Mouse (Mus musculus) small intestine, adult 2 months (tissue): ENCODE results near the gene Slc9a3r2.

Source experiments
- CTCF ChIP-seq: fragments of 200-500 bp; IDR thresholded peaks from 2 replicates; pipeline ENCODE4 v1.5.1; 2012; ENCODE audit warnings: low read depth, mild to moderate bottlenecking, control low read depth, inconsistent platforms, low read length, moderate library complexity, mixed read lengths; ENCODE audit not compliant: insufficient replicate concordance, insufficient read length; ENCODE audit errors: extremely low read depth
- POLR2A ChIP-seq: fragments of 200-500 bp; IDR thresholded peaks from 2 replicates; pipeline ENCODE4 v1.6.1; 2012; ENCODE audit warnings: low read depth, mild to moderate bottlenecking, control low read depth, inconsistent platforms, low read length, moderate library complexity

DNA sequence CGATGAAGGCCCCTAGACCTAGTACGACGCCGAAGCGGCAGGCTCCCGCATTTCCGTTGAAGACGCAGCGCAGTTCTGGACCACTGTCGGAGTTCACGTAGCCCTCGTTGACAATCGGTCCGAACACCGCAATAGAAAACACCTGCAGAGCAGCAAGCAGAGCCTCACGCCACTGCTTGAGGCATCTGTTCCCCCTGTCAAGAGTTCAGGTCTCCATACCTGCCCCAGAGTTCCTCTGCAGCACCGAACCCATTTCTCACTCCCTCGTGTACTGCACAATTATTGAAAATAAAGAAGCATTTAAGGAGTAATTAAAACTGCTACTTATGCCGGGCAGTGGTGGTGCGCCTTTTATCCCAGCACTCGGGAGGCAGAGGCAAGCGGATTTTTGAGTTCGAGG lies 37.5 kb upstream of the Slc9a3r2 start:
- TF ChIP-seq CTCF (no peak), POLR2A (no peak)
